Mouse (Mus musculus) c-Kit-negative CD71-positive TER-119-positive erythroid progenitor cells, embryonic 14.5 days (primary cell): Measurements from ENCODE around the gene Wnk4.
"Not testable (repeated sequence)": the region's sequence is repeated elsewhere in the genome, so short reads cannot be mapped to it uniquely, and the experiment has no call there.

ENCODE experiments used
- DNase-seq: peaks from one replicate; pipeline ENCODE4 v3.0.0-alpha.2; 2013; ENCODE audit warnings: low read depth, low spot score

Wnk4 gene

DNA sequence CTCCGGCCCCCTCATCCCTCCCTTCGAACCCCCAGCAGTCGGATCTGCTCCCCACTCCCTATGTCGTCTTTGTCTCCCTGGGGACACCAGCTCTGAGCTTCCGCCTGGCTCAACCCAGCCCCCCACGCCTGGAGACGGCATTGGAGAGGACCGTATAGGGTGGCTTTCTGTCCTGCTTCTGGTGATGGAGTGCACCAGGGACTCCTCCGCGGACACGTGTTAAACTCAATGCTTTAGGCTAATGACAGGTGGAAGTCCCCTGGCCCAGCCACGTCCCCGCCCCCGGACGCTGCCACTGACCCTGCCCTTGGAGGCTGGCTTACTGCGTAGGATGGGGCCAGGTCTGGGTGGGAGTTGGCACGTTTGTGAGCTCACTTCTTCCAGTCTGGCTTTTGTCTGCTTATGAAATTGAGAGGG, 56.1 kb downstream of the Wnk4 start:
- DNase-seq, result no peak

GRCm38 (mm10) chr11:101323609-101324008, 63.2 kb downstream of the Wnk4 start:
- DNase-seq, result no peak

GRCm38 (mm10) chr11:101324763-101325162, 64.4 kb downstream of the Wnk4 start, which contains the start of gene Aoc2:
Gene Aoc2 (plus strand): TSS chr11:101325063.
- DNase-seq, result no peak

DNA sequence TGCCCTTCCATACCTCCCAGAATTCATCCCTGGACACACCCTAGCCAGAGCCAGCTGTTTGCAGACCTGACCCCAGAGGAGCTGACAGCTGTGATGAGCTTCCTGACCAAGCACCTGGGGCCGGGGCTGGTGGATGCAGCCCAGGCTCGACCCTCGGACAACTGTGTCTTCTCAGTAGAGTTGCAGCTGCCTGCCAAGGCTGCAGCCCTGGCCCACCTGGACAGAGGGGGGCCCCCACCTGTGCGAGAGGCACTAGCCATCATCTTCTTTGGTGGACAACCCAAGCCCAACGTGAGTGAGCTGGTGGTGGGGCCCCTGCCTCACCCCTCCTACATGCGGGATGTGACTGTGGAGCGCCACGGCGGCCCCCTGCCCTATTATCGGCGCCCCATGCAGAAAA, 64.8 kb downstream of the Wnk4 start:
- DNase-seq, result not testable (repeated sequence)

DNA sequence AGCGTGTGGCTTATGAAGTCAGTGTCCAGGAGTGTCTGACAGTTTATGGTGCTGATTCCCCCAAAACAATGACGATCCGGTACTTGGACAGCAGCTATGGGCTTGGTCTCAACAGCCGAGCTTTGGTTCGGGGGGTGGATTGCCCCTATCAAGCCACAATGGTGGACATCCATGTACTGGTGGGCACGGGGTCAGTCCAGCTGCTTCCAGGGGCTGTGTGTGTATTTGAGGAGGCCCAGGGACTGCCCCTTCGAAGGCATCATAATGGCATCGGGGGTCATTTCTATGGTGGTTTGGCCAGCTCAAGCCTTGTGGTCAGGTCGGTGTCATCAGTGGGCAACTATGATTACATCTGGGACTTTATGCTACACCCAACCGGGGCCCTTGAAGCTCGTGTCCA, 65.8 kb downstream of the Wnk4 start:
- no peak for DNase-seq
